Mouse (Mus musculus) forebrain, embryonic 14.5 days (tissue): Measurements from ENCODE around the gene Gm10803. TPM values are rescaled to one million over a fixed set of nuclear protein-coding genes. Genes with fewer than 3 reads are reported as not detected.
"Not testable (repeated sequence)": the region's sequence is repeated elsewhere in the genome, so short reads cannot be mapped to it uniquely, and the experiment has no call there.

Source experiments
- ATAC-seq: fragments of 200-750 bp; cut with Nextera tagmentation; 2 replicates; pipeline ENCODE4 v1.8.0; 2017; ENCODE audit warnings: mild to moderate bottlenecking, moderate library complexity
- DNase-seq: peaks from one replicate; pipeline ENCODE4 v3.0.0-alpha.2; 2015; ENCODE audit warnings: low spot score
- H3K27ac ChIP-seq: fragments of 300-500 bp; sonication (generic); 2 replicates; pipeline ENCODE4 v1.5.1; 2014; ENCODE audit warnings: low read depth, mild to moderate bottlenecking, control low read depth, low read length, moderate library complexity
- H3K27me3 ChIP-seq: fragments of 300-500 bp; sonication (generic); replicated peaks from 2 replicates; pipeline ENCODE4 v1.6.1; 2014; ENCODE audit warnings: low read length, control low read depth, mixed read lengths; ENCODE audit not compliant: control insufficient read depth, insufficient read depth
- H3K36me3 ChIP-seq: fragments of 300-500 bp; sonication (generic); 2 replicates; pipeline ENCODE4 v1.6.1; 2014; ENCODE audit warnings: low read length, control low read depth; ENCODE audit not compliant: control insufficient read depth, insufficient read depth
- H3K4me1 ChIP-seq: fragments of 300-500 bp; sonication (generic); 2 replicates; pipeline ENCODE4 v1.6.1; 2014; ENCODE audit warnings: antibody characterized with exemption, low read length, control low read depth; ENCODE audit not compliant: control insufficient read depth, insufficient read depth
- H3K4me2 ChIP-seq: fragments of 300-500 bp; sonication (generic); 2 replicates; pipeline ENCODE4 v1.6.1; 2014; ENCODE audit warnings: mild to moderate bottlenecking, control low read depth, low read length
- H3K4me3 ChIP-seq: fragments of 300-500 bp; sonication (generic); 2 replicates; pipeline ENCODE4 v1.5.1; 2014; ENCODE audit warnings: low read depth, low read length, control low read depth
- H3K9ac ChIP-seq: fragments of 300-500 bp; sonication (generic); 2 replicates; pipeline ENCODE4 v1.6.1; 2014; ENCODE audit warnings: mild to moderate bottlenecking, low read length, control low read depth, moderate library complexity
- H3K9me3 ChIP-seq: fragments of 300-500 bp; sonication (generic); replicated peaks from 2 replicates; pipeline ENCODE4 v1.6.1; 2016; ENCODE audit warnings: low read length, control low read depth, mixed read lengths; ENCODE audit not compliant: control insufficient read depth
- WGBS: fragments of 180-500 bp; shearing (Covaris S2); extraction: QIAGEN DNeasy Blood & Tissue Kit; methylation state at CpG from one replicate; pipeline ENCODE4 v1.1.7; 2014; 5-methylcytosine and 5-hydroxymethylcytosine counted together
- polyA plus RNA-seq: library from polyadenylated mRNA; unstranded; fragments of >200 nt; fragmentation: Nextera tagmentation; extraction: Ambion mirVana; gene quantifications from 2 replicates; pipeline ENCODE4 v1.2.1, GENCODE M21; 2014

Gm10803 gene
- not detected in 2 replicates for polyA plus RNA-seq

GRCm38 (mm10) chr2:93560268-93560667, at the start of gene Gm10803:
Gene Gm10803 (plus strand): TSS chr2:93560568.
- not testable (repeated sequence) for DNase-seq

GRCm38 (mm10) chr2:93510839-93511238, 49.5 kb upstream of the Gm10803 start:
- no peak overlapping the region for H3K4me2 ChIP-seq
- 100% methylated on average over 1 of the region's 1 CpGs for WGBS
- no peak for ATAC-seq

More at GRCm38 (mm10) chr2:93560268-93560667, at the start of gene Gm10803:
- not testable (repeated sequence) for H3K9ac ChIP-seq, H3K4me1 ChIP-seq, H3K27ac ChIP-seq, ATAC-seq, H3K36me3 ChIP-seq, H3K27me3 ChIP-seq, H3K4me2 ChIP-seq, H3K9me3 ChIP-seq, H3K4me3 ChIP-seq
- WGBS = 80% methylated on average over 2 of the region's 2 CpGs

GRCm38 (mm10) chr2:93512130-93512529, 48.2 kb upstream of the Gm10803 start:
- H3K4me3 ChIP-seq = no peak overlapping the region
- H3K4me1 ChIP-seq = no peaks in the 10 kb centered on the region
- WGBS = 69% methylated on average over 7 of the region's 7 CpGs
- ATAC-seq = no peak
- H3K27ac ChIP-seq = no peak overlapping the region
- H3K4me2 ChIP-seq = no peak overlapping the region
- H3K9me3 ChIP-seq = no peaks in the 10 kb centered on the region
- no peaks in the 10 kb centered on the region for H3K27me3 ChIP-seq
- no peaks in the 10 kb centered on the region for H3K36me3 ChIP-seq
- no peak for DNase-seq
- no peak overlapping the region for H3K9ac ChIP-seq

More at GRCm38 (mm10) chr2:93510839-93511238, 49.5 kb upstream of the Gm10803 start:
- Histone ChIP-seq H3K9me3 (no peaks in the 10 kb centered on the region), H3K9ac (no peak overlapping the region), H3K4me1 (no peaks in the 10 kb centered on the region), H3K27ac (no peak overlapping the region), H3K27me3 (no peaks in the 10 kb centered on the region), H3K4me3 (no peak overlapping the region), H3K36me3 (no peaks in the 10 kb centered on the region)
- DNase-seq = no peak

DNA sequence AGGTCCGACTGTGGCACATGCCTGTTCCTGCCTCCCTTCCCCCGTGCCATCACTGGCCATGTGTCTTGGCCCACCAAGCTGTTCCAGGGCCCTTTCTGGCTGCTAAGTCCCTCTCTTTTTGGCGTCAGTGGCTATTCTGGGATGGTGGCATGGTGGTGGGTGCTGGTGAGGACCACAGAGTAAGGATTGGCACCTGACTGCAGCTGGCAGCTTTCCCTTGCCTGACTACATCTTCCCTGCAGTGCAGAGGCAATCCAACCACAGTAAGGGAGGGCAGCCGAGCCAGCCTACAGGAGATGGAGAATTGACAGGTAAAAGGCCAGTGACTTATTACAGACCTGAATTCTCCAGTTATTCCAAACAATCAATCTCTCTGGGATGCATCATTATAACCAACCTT, 45.1 kb upstream of the Gm10803 start:
- 65% methylated on average over 4 of the region's 4 CpGs for WGBS
- no peaks in the 10 kb centered on the region for H3K36me3 ChIP-seq
- no peak for DNase-seq

GRCm38 (mm10) chr2:93521042-93521441, 39.3 kb upstream of the Gm10803 start:
- Histone ChIP-seq H3K9ac (no peak overlapping the region), H3K27me3 (no peaks in the 10 kb centered on the region), H3K4me1 (no peaks in the 10 kb centered on the region), H3K4me3 (no peak overlapping the region), H3K4me2 (no peak overlapping the region), H3K27ac (no peak overlapping the region), H3K9me3 (no peaks in the 10 kb centered on the region), H3K36me3 (no peaks in the 10 kb centered on the region)
- DNase-seq (peak; percentile 67), ATAC-seq (0 out of 2 replicates have a peak, but pooled peaks have one; percentile 52)
- WGBS = 55% methylated on average over 4 of the region's 4 CpGs

More for the DNA sequence above, 45.1 kb upstream of the Gm10803 start:
- Histone ChIP-seq H3K4me1 (no peaks in the 10 kb centered on the region), H3K9ac (no peak overlapping the region), H3K9me3 (no peaks in the 10 kb centered on the region), H3K27me3 (no peaks in the 10 kb centered on the region), H3K4me2 (no peak overlapping the region), H3K4me3 (no peak overlapping the region), H3K27ac (no peak overlapping the region)
- no peak for ATAC-seq

GRCm38 (mm10) chr2:93521571-93521970, 38.8 kb upstream of the Gm10803 start:
- H3K27me3 ChIP-seq = no peaks in the 10 kb centered on the region
- WGBS = 82% methylated on average over 6 of the region's 6 CpGs
- no peak overlapping the region for H3K27ac ChIP-seq
- no peaks in the 10 kb centered on the region for H3K36me3 ChIP-seq
- no peak for DNase-seq
- H3K4me1 ChIP-seq = no peaks in the 10 kb centered on the region
- no peak overlapping the region for H3K9ac ChIP-seq
- no peak overlapping the region for H3K4me2 ChIP-seq
- no peak for ATAC-seq
- no peak overlapping the region for H3K4me3 ChIP-seq
- no peaks in the 10 kb centered on the region for H3K9me3 ChIP-seq

GRCm38 (mm10) chr2:93522005-93522404, 38.4 kb upstream of the Gm10803 start:
- ATAC-seq = peak; percentile 29; the same call in 1 of the 2 replicates
- Histone ChIP-seq H3K4me3 (no peak overlapping the region), H3K27ac (no peak overlapping the region), H3K27me3 (no peaks in the 10 kb centered on the region), H3K4me2 (no peak overlapping the region), H3K9ac (no peak overlapping the region), H3K9me3 (no peaks in the 10 kb centered on the region), H3K36me3 (no peaks in the 10 kb centered on the region), H3K4me1 (no peaks in the 10 kb centered on the region)
- peak; percentile 52 for DNase-seq
- WGBS = 64% methylated on average over 16 of the region's 16 CpGs

GRCm38 (mm10) chr2:93525033-93525762, 35.2 kb upstream of the Gm10803 start:
- Histone ChIP-seq H3K9ac (no peak overlapping the region), H3K4me3 (no peak overlapping the region), H3K27ac (no peak overlapping the region), H3K27me3 (no peaks in the 10 kb centered on the region), H3K4me2 (no peak overlapping the region), H3K9me3 (no peaks in the 10 kb centered on the region), H3K4me1 (no peaks in the 10 kb centered on the region), H3K36me3 (no peaks in the 10 kb centered on the region)
- ATAC-seq (no peak), DNase-seq (no peak)
- WGBS = 84% methylated on average over 16 of the region's 16 CpGs

DNA sequence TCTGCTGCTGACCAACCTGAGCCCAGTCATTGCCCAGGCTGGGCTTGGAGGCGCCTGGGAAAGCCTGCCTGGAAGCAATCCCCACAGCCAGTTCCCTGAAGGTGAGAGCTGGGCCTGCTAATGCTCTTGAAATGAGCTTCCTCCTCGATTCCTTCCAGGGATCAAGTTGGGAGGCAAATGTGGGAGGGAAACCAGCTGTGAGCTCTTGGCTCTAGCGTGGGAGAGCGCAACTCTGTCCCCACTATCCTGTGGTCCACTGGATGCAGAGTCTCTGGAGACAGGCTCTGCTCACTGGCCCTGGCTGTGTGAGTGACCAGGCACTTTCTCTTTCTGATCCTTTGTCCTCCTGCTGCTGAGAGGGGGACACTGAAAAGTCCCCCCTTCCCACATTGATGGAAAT, 30.8 kb upstream of the Gm10803 start:
- Histone ChIP-seq H3K27ac (no peak overlapping the region), H3K4me3 (no peak overlapping the region), H3K9ac (no peak overlapping the region), H3K27me3 (no peaks in the 10 kb centered on the region), H3K4me2 (no peak overlapping the region), H3K9me3 (no peaks in the 10 kb centered on the region), H3K36me3 (no peaks in the 10 kb centered on the region), H3K4me1 (no peaks in the 10 kb centered on the region)
- no peak for ATAC-seq
- DNase-seq = no peak
- 63% methylated on average over 4 of the region's 4 CpGs for WGBS
